Mouse (Mus musculus): Measurements from ENCODE around the gene Spsb4.

The Spsb4 gene

GRCm38 (mm10) chr9:96908737-96909136, 109.9 kb downstream of the Spsb4 start:
- ChIA-PET POLR2A (interaction anchor here in 2 of 4 experiments (0.6 to 1.3 kb wide), 3 partner anchors 11 to 248 kb away, joined by 3 to 5 read pairs (median 3); no protein-coding TSS in a partner anchor), CTCF (interaction anchor here in 2 of 4 experiments (0.6 to 1.3 kb wide), 2 partner anchors 20 to 176 kb away, joined by 4 to 9 read pairs; no protein-coding TSS in a partner anchor)

- ChIA-PET CTCF (interaction anchor here in 3 of 4 experiments (0.6 to 1.5 kb wide), 7 partner anchors 9 to 744 kb away, joined by 3 to 10 read pairs (median 4); no protein-coding TSS in a partner anchor), POLR2A (interaction anchor here in 1 of 4 experiments (0.6 kb wide), 1 partner anchor 445 kb away, joined by 4 read pairs; no protein-coding TSS in a partner anchor)
These were observed 114.0 kb downstream of the Spsb4 start for GRCm38 (mm10) chr9:96904360-96905355.

- CTCF ChIA-PET, result interaction anchor here in 2 of 4 experiments (1.8 to 2.4 kb wide), 2 partner anchors 11 kb away, joined by 9 to 15 read pairs; no protein-coding TSS in a partner anchor
- POLR2A ChIA-PET, result interaction anchor here in 1 of 4 experiments (1.5 kb wide), 1 partner anchor 11 kb away, joined by 5 read pairs; no protein-coding TSS in a partner anchor
These were observed 118.9 kb downstream of the Spsb4 start for GRCm38 (mm10) chr9:96899717-96900116.

- CTCF ChIA-PET, result interaction anchor here in 2 of 4 experiments (0.7 to 1.8 kb wide), 3 partner anchors 9 to 15 kb away, joined by 3 to 9 read pairs (median 4); no protein-coding TSS in a partner anchor
- POLR2A ChIA-PET, result interaction anchor here in 1 of 4 experiments (0.6 to 1.5 kb wide), 3 partner anchors 10 to 212 kb away, joined by 3 to 5 read pairs (median 3); partner anchors contain the start of gene Slc25a36
These were observed 119.6 kb downstream of the Spsb4 start for GRCm38 (mm10) chr9:96899004-96899403.

GRCm38 (mm10) chr9:96896690-96897089, 122.0 kb downstream of the Spsb4 start:
- POLR2A ChIA-PET, result no interaction called here
- CTCF ChIA-PET, result interaction anchor here in 1 of 4 experiments (1.0 to 1.2 kb wide), 2 partner anchors 10 to 20 kb away, joined by 3 read pairs; no protein-coding TSS in a partner anchor

GRCm38 (mm10) chr9:96893582-96893981, 125.1 kb downstream of the Spsb4 start:
- ChIA-PET POLR2A (no interaction called here), CTCF (no interaction called here)
